Mouse (Mus musculus) thymus, adult 2 months (tissue): ENCODE results near the gene Nobox. TPM values are rescaled to one million over a fixed set of nuclear protein-coding genes. Genes with fewer than 3 reads are reported as not detected.

ENCODE experiments used
- DNase-seq: peaks from one replicate; pipeline ENCODE4 v3.0.0; 2021
- H3K27ac ChIP-seq: fragments of 200-500 bp; 2 replicates; pipeline ENCODE4 v1.5.1; 2012; ENCODE audit warnings: low read length, control low read depth; ENCODE audit not compliant: control insufficient read depth, insufficient read depth
- H3K27me3 ChIP-seq: fragments of 200-500 bp; 2 replicates; pipeline ENCODE4 v1.6.1; 2012; ENCODE audit warnings: mild to moderate bottlenecking, low read length, moderate library complexity, mixed read lengths; ENCODE audit not compliant: control insufficient read depth, insufficient read depth
- H3K36me3 ChIP-seq: fragments of 200-500 bp; 2 replicates; pipeline ENCODE4 v1.6.1; 2012; ENCODE audit warnings: mild to moderate bottlenecking, low read length, moderate library complexity; ENCODE audit not compliant: control insufficient read depth, insufficient read depth
- H3K4me1 ChIP-seq: fragments of 200-500 bp; replicated peaks from 2 replicates; pipeline ENCODE4 v1.6.1; 2012; ENCODE audit warnings: low read length; ENCODE audit not compliant: control insufficient read depth, insufficient read depth
- H3K4me3 ChIP-seq: fragments of 200-500 bp; 2 replicates; pipeline ENCODE4 v1.5.1; 2012; ENCODE audit warnings: mild to moderate bottlenecking, low read length, control low read depth, moderate library complexity; ENCODE audit not compliant: control insufficient read depth, insufficient read depth
- CTCF ChIP-seq: fragments of 200-500 bp; IDR thresholded peaks from 2 replicates; pipeline ENCODE4 v1.5.1; 2012; ENCODE audit warnings: mild to moderate bottlenecking, control low read depth, low read length, moderate library complexity, borderline replicate concordance; ENCODE audit not compliant: control insufficient read depth, poor library complexity, insufficient read depth; ENCODE audit errors: extremely low read depth
- POLR2A ChIP-seq: fragments of 200-500 bp; IDR thresholded peaks from 2 replicates; pipeline ENCODE4 v1.6.1; 2012; ENCODE audit warnings: mild to moderate bottlenecking, low read length, control low read depth, moderate library complexity; ENCODE audit not compliant: control insufficient read depth, poor library complexity, insufficient read depth; ENCODE audit errors: extremely low read depth
- WGBS: fragments of 180-500 bp; shearing (Covaris S2); methylation state at CpG from one replicate; pipeline ENCODE4 v1.1.7; 2018; 5-methylcytosine and 5-hydroxymethylcytosine counted together
- polyA plus RNA-seq: library from polyadenylated mRNA; depleted of rRNA; stranded (reverse); fragments of >200 nt; gene quantifications from 2 replicates; pipeline ENCODE4 v1.2.3, GENCODE M21; 2012; rRNA removed

Gene Nobox
- polyA plus RNA-seq, 1 experiment = 0.09 TPM

- no peak overlapping the region for H3K4me3 ChIP-seq
- no peaks in the 10 kb centered on the region for H3K4me1 ChIP-seq
- TF ChIP-seq POLR2A = no peak
- TF ChIP-seq CTCF = no peak
- H3K27me3 ChIP-seq = no peaks in the 10 kb centered on the region
- H3K27ac ChIP-seq = no peak overlapping the region
- no peaks in the 10 kb centered on the region for H3K36me3 ChIP-seq
- no peak for DNase-seq
Observed at GRCm38 (mm10) chr6:43278247-43278646, 31.1 kb downstream of the Nobox start.

GRCm38 (mm10) chr6:43274123-43274522 is 35.2 kb downstream of the Nobox start:
- DNase-seq = no peak
- Histone ChIP-seq H3K4me1 (no peaks in the 10 kb centered on the region), H3K27me3 (no peaks in the 10 kb centered on the region), H3K4me3 (no peak overlapping the region), H3K36me3 (no peaks in the 10 kb centered on the region), H3K27ac (no peak overlapping the region)
- TF ChIP-seq POLR2A = no peak
- no peak for TF ChIP-seq CTCF
- 93% methylated on average over 4 of the region's 4 CpGs for WGBS

DNA sequence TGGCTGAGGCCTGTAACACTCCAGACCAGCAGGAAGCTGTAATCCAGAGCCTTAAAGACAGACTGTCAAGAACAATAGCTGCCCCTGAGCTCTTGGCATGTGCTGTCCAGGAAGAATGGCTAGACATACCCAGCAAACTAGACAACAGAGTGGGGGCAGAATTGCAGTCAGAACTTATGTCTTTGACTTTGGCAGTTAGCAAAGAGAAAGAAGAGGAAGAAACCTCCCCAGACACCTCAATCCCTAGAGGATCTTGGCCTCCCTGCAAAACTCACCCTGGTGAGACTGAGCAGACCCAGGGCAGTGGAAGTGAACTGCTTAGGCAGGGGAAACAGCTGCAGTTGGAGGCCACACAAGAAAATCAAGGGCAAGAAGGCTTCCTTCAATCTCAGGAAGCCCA is 36.8 kb downstream of the Nobox start:
- TF ChIP-seq CTCF (no peak), POLR2A (no peak)
- no peak for DNase-seq
- H3K4me3 ChIP-seq = no peak overlapping the region

DNA sequence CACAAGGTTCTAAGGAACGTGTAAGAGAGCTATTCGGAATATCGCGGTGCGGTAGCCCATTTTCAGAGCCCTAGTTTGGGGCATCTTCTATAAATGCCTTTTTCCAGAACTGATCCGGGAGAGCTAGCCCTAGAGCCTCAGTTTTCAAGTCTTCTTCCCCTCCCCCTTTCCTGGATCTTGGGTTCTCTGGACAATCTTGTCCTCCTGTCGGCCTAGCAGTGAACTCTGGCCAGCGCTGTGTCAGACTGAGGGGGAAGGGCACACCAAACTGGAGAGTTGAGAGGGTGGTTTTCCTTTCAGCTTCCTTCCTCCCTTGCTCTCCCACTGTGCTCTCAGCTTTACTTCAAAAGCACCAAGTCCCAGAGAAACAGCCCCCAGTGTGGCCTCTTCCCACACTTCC is 43.0 kb downstream of the Nobox start:
- peak; percentile 20 for DNase-seq
- peak overlapping the region; percentile 4; the same call in 1 of the 2 replicates for H3K4me3 ChIP-seq
- H3K4me1 ChIP-seq = peaks cover 10% of the 10 kb centered on the region
- TF ChIP-seq POLR2A = no peak
- no peak for TF ChIP-seq CTCF
- H3K36me3 ChIP-seq = no peaks in the 10 kb centered on the region
- H3K27ac ChIP-seq = no peak overlapping the region
- no peaks in the 10 kb centered on the region for H3K27me3 ChIP-seq
- 3% methylated on average over 8 of the region's 8 CpGs for WGBS

More for the DNA sequence above, 36.8 kb downstream of the Nobox start:
- Histone ChIP-seq H3K4me1 (no peaks in the 10 kb centered on the region), H3K36me3 (no peaks in the 10 kb centered on the region), H3K27ac (no peak overlapping the region), H3K27me3 (no peaks in the 10 kb centered on the region)

DNA sequence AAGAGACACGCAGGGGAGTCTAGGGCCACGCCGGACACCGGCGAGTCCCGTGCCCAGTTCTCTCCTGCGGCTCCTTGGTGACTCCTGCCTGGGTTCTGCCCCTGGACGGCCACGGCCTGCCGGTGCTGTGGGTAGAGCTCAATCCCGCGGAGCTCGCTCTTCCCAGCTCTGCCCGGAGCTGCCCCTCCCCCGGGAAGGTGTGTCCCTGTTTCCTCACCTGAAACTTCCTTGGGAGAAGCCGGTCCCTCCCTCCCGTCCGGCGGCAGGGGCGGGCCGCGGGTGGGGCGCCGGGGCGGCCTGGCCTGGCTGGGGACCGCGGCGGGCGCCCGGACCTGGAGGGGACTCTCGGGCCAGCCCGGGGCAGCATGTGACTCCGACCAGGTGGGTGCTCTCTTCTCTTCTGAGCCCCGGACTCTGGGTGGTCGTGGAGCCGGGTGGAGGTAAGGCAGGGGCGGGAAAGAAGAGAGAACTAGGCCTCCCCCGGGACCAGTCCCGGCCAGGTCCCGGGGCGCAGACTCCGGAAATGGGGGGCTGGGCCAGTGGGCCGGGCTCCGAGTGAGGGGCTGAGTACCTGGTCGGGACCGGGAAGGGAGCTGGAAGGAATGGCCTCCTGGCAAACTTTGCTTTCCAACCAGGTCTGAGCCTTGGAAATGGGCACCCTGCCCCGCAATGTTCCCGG is 43.9 kb downstream of the Nobox start, which contains the start of gene Arhgef5:
Arhgef5 (plus strand) TSS at position 220 of the 679 bp plus-strand sequence.
- Histone ChIP-seq H3K36me3 (no peaks in the 10 kb centered on the region), H3K4me1 (peaks cover 10% of the 10 kb centered on the region), H3K4me3 (peak within 1 kb of the TSS; percentile 62), H3K27me3 (no peaks in the 10 kb centered on the region), H3K27ac (no peak within 1 kb of the TSS)
- WGBS = 1% methylated on average over 45 of the region's 48 CpGs
- TF ChIP-seq CTCF (no peak), POLR2A (no peak)
- peak; percentile 51 for DNase-seq

DNA sequence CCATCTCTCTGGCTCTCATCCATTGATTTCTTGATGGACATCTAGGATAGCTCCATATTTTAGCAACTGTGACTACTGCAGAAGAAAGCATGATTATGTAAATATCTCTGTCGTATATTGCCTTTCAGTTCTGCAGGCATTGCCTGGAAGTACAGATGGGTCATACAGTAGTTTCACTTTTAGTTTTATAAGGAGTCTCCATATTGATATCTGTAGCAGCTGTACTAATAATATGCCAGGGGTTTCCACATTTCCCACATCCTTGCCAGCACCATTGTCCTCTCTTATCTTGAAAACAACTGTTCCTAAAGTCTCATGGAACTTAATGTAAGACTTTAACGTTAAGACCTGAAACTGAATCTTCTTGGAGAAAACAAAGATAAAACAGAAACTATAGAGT is 48.6 kb downstream of the Nobox start:
- Histone ChIP-seq H3K27me3 (no peaks in the 10 kb centered on the region), H3K36me3 (no peaks in the 10 kb centered on the region), H3K4me3 (no peak overlapping the region), H3K27ac (no peak overlapping the region), H3K4me1 (peaks cover 4% of the 10 kb centered on the region)
- TF ChIP-seq POLR2A = no peak
- no peak for TF ChIP-seq CTCF
- DNase-seq = no peak
- 22% methylated on average over 2 of the region's 2 CpGs for WGBS

DNA sequence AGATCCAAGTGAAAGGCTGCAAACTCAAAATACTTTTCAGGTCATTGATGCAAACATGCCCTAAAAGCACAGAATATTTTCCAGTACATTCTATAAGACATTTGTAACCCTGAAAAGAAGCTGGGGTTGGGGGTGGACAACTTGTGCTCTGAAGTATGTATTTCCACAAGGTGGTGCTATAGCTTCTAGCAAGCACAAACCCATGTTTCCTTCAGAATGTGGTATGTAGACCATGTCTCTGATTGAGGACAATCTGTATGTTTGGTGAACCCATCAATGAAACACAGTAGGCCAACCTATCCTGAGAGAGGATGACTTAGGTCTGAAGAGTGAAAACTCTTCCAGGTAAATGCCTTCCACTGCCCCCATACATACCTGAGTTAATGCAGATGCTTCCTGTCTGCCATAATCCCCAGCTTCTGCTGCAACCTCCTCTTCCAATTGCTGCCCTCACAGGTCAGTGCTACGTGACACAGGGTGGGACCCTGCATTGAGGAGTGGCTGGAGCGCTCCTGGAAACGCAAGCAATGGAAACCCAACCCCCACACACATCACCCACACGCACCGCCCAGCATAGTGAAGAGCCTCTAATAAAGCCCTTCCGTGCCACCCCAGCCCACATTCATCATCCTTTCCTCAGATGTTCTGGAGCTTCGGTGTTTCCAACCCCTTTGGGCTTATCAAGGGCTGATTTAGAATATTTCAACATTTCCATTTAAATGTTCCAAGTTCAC is 55.0 kb downstream of the Nobox start:
- Histone ChIP-seq H3K4me3 (no peak overlapping the region), H3K27me3 (no peaks in the 10 kb centered on the region), H3K27ac (no peak overlapping the region), H3K4me1 (no peaks in the 10 kb centered on the region), H3K36me3 (no peaks in the 10 kb centered on the region)
- TF ChIP-seq CTCF = no peak
- no peak for TF ChIP-seq POLR2A
- WGBS = 86% methylated on average over 7 of the region's 7 CpGs
- no peak for DNase-seq

Other genes starting within 250 kb of the Nobox start
- gene Olfr441, start 203.2 kb downstream of the Nobox start, polyA plus RNA-seq = not detected in 2 replicates
- not detected in 2 replicates for gene Olfr237-ps1, start 163.0 kb downstream of the Nobox start, polyA plus RNA-seq
- gene Olfr437, start 146.3 kb downstream of the Nobox start, polyA plus RNA-seq = not detected in 2 replicates
- 0.09 TPM in 1 of 2 replicates, not detected in the other for gene Olfr13, start 137.4 kb downstream of the Nobox start, polyA plus RNA-seq
- not detected in 2 replicates for gene Olfr435, start 112.4 kb downstream of the Nobox start, polyA plus RNA-seq
- gene Olfr434, start 96.5 kb downstream of the Nobox start, polyA plus RNA-seq = not detected in 2 replicates
- not detected in 2 replicates for gene Olfr47, start 78.0 kb downstream of the Nobox start, polyA plus RNA-seq
- 6.8 and 8.0 TPM in 2 replicates for gene Arhgef5, start 44.0 kb downstream of the Nobox start, polyA plus RNA-seq